Mouse (Mus musculus): Measurements from ENCODE around the gene Speer4f1. TPM values are rescaled to one million over a fixed set of nuclear protein-coding genes. Genes with fewer than 3 reads are reported as not detected.
"Not testable (repeated sequence)": the region's sequence is repeated elsewhere in the genome, so short reads cannot be mapped to it uniquely, and the experiment has no call there.

The Speer4f1 gene
- total RNA-seq (2012; rRNA removed) = not detected in 2 replicates
- total RNA-seq (2014; rRNA removed) = not detected in 2 replicates
- not detected in 2 replicates for polyA plus RNA-seq (2012; ENCODE audit: insufficient read length, low read depth)

DNA sequence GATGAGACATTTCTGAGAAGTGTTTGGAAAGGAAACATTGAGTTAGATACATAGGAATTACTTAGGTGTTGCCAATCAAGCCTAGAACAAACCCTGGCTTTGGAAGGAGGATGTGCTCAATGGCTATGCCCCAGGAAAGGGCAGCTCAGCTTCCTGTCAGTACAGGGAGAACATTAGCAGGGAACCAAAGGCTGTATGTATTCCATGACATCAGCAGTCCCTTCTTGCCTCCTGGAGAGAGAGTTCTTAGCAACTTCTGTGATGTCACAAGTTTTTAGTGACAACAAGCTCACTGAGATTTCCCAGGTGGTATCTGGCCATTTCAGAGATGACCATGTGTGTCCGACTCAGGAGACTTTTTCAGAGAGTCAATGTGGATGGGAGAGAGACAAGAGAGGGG, at the start of gene Speer4f1:
TSS of gene Speer4f1 (plus strand) at position 301 of the 400 bp plus-strand sequence.
- H3K9ac ChIP-seq (ENCODE audit: insufficient read depth, low read depth); dilution Hi-C loops (cut with MboI; ENCODE audit: extremely low pct_ligation_motif_present, extremely low pct_unique_long_range_greater_than_20kb, low sequenced_read_pairs); H3K27ac ChIP-seq (ENCODE audit: insufficient read depth, low read depth): not testable (repeated sequence)

GRCm38 (mm10) chr5:17426930-17427329, 49.0 kb upstream of the Speer4f1 start:
- H3K4me1 ChIP-seq (ENCODE audit: control insufficient read depth in 1 of 2, insufficient read depth in 2 of 2) = no peaks in the 10 kb centered on the region
- H3K9me3 ChIP-seq (replicated peaks; ENCODE audit: low read length) = no peaks in the 10 kb centered on the region
- H3K79me2 ChIP-seq (replicated peaks; ENCODE audit: control insufficient read depth, extremely low read depth, insufficient read depth, poor library complexity, severe bottlenecking) = no peaks in the 10 kb centered on the region
- no peak for DNase-seq (ENCODE audit: extremely low read depth)
- H3K27me3 ChIP-seq (replicated peaks) = no peaks in the 10 kb centered on the region
- dilution Hi-C loops (cut with MboI; ENCODE audit: extremely low pct_ligation_motif_present, extremely low pct_unique_long_range_greater_than_20kb, low sequenced_read_pairs) (no loop called here), in situ Hi-C loops (cut with MboI; ENCODE audit: low pct_ligation_motif_present, low pct_unique_long_range_greater_than_20kb, low sequenced_read_pairs) (no loop called here)
- no peak overlapping the region for H3K4me3 ChIP-seq (replicated peaks in 1 of 3; ENCODE audit: low read depth in 2 of 3, low read length in 2 of 3, poor library complexity in 1 of 3)
- H3K27ac ChIP-seq (ENCODE audit: insufficient read depth, low read depth) = no peak overlapping the region
- no peaks in the 10 kb centered on the region for H3K36me3 ChIP-seq (replicated peaks in 1 of 2; ENCODE audit: control insufficient read depth in 1 of 2, insufficient read depth in 1 of 2, low read length in 1 of 2)
- H3K4me2 ChIP-seq (ENCODE audit: insufficient read depth, low read depth, poor library complexity, severe bottlenecking) = no peak overlapping the region
- no peak for TF ChIP-seq POLR2AphosphoS2 (IDR thresholded peaks at IDR 0.05; ENCODE audit: low read depth, low read length)
- no peak for TF ChIP-seq CHD1 (IDR thresholded peaks at IDR 0.05; ENCODE audit: low read depth, low read length)
- no peak for TF ChIP-seq NRF1 (IDR thresholded peaks at IDR 0.05; ENCODE audit: low read depth, low read length)
- TF ChIP-seq MAX (IDR thresholded peaks at IDR 0.05; ENCODE audit: low read length) = no peak
- TF ChIP-seq TCF12 (IDR thresholded peaks at IDR 0.05; ENCODE audit: low read depth, low read length) = no peak
- TF ChIP-seq PAX5 (IDR thresholded peaks at IDR 0.05; ENCODE audit: low read length) = no peak
- TF ChIP-seq CHD2 (IDR thresholded peaks at IDR 0.05; ENCODE audit: low read length) = no peak
- TF ChIP-seq RCOR1 (conservative IDR thresholded peaks at IDR 0.05; ENCODE audit: low read depth, low read length) = no peak
- TF ChIP-seq MAZ (IDR thresholded peaks at IDR 0.05; ENCODE audit: low read depth, low read length) = no peak
- TF ChIP-seq ELF1 (IDR thresholded peaks at IDR 0.05; ENCODE audit: low read depth, low read length) = no peak
- TF ChIP-seq RAD21 (IDR thresholded peaks at IDR 0.05; ENCODE audit: low read depth, low read length) = no peak
- no peak for TF ChIP-seq JUN (IDR thresholded peaks at IDR 0.05; ENCODE audit: insufficient read depth, low read depth, low read length)
- TF ChIP-seq MYC (IDR thresholded peaks at IDR 0.05; ENCODE audit: low read depth, low read length) = no peak
- TF ChIP-seq MEF2A (IDR thresholded peaks at IDR 0.05; ENCODE audit: borderline replicate concordance, low read depth, low read length) = no peak
- no peak for TF ChIP-seq SIN3A (IDR thresholded peaks at IDR 0.05; ENCODE audit: low read length)
- no peak overlapping the region for H3K9ac ChIP-seq (ENCODE audit: insufficient read depth, low read depth)

More for the DNA sequence above, at the start of gene Speer4f1:
- H3K4me2 ChIP-seq (ENCODE audit: insufficient read depth, low read depth, poor library complexity, severe bottlenecking); in situ Hi-C loops (cut with MboI; ENCODE audit: low pct_ligation_motif_present, low pct_unique_long_range_greater_than_20kb, low sequenced_read_pairs); H3K4me1 ChIP-seq (ENCODE audit: control insufficient read depth in 1 of 2, insufficient read depth in 2 of 2); H3K27me3 ChIP-seq (replicated peaks); H3K4me3 ChIP-seq (replicated peaks in 1 of 3; ENCODE audit: low read depth in 2 of 3, low read length in 2 of 3, poor library complexity in 1 of 3); H3K79me2 ChIP-seq (replicated peaks; ENCODE audit: control insufficient read depth, extremely low read depth, insufficient read depth, poor library complexity, severe bottlenecking); H3K9me3 ChIP-seq (replicated peaks; ENCODE audit: low read length); DNase-seq (ENCODE audit: extremely low read depth); H3K36me3 ChIP-seq (replicated peaks in 1 of 2; ENCODE audit: control insufficient read depth in 1 of 2, insufficient read depth in 1 of 2, low read length in 1 of 2): not testable (repeated sequence)

All from CH12.LX (cell line).